Mouse (Mus musculus): ENCODE measurements at regions not wholly inside any gene's neighbourhood (a gene's known extent, or its start where the extent isn't known, plus 50 kb on each side); places are given as distances from the start of the nearest gene placed in this dataset.

GRCm38 (mm10) chr15:11774717-11775116, 132.4 kb downstream of the Npr3 start:
- H3K4me2 ChIP-seq: no peak overlapping the region
- no peak overlapping the region for H3K4me3 ChIP-seq (replicated peaks)
- 77% methylated on average over 5 of the region's 5 CpGs for WGBS
- H3K27me3 ChIP-seq (replicated peaks): no peaks in the 10 kb centered on the region
- H3K9ac ChIP-seq (replicated peaks): no peak overlapping the region
- no peaks in the 10 kb centered on the region for H3K36me3 ChIP-seq
- no peak for ATAC-seq (ENCODE audit: low FRiP score)
- no peaks in the 10 kb centered on the region for H3K4me1 ChIP-seq
- no peak overlapping the region for H3K27ac ChIP-seq (replicated peaks)
- no peaks in the 10 kb centered on the region for H3K9me3 ChIP-seq (replicated peaks)

GRCm38 (mm10) chr15:11770596-11770995, 136.5 kb downstream of the Npr3 start:
- 86% methylated on average over 1 of the region's 1 CpGs for WGBS
- H3K4me3 ChIP-seq (replicated peaks): no peak overlapping the region

DNA sequence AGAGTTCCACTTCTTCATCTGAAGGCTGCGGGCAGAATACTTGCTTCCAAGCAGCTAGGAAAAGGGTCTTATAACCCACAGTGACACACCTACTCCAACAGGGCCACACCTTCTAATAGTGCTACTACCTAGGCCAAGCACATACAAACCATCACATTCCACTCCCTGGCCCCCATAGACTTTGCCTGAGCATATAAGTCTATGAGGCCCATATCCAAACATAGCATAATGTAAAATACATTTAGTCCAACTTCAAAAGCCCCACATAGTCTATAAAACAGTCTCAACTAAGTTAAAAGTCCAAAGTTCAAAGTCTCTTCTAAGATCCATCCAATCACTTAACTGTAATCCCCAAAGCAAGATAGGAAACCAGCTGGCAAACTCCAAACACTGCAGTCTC, 149.1 kb downstream of the Npr3 start:
- H3K4me2 ChIP-seq: no peak overlapping the region
- no peak for ATAC-seq (ENCODE audit: low FRiP score)
- H3K27ac ChIP-seq (replicated peaks): no peak overlapping the region
- no peaks in the 10 kb centered on the region for H3K4me1 ChIP-seq
- H3K9ac ChIP-seq (replicated peaks): no peak overlapping the region
- H3K4me3 ChIP-seq (replicated peaks): no peak overlapping the region
- no peaks in the 10 kb centered on the region for H3K27me3 ChIP-seq (replicated peaks)
- WGBS: 92% methylated on average over 1 of the region's 1 CpGs
- no peaks in the 10 kb centered on the region for H3K36me3 ChIP-seq
- no peaks in the 10 kb centered on the region for H3K9me3 ChIP-seq (replicated peaks)

More at GRCm38 (mm10) chr15:11770596-11770995, 136.5 kb downstream of the Npr3 start:
- H3K4me2 ChIP-seq: no peak overlapping the region
- ATAC-seq (ENCODE audit: low FRiP score): no peak
- H3K27me3 ChIP-seq (replicated peaks): no peaks in the 10 kb centered on the region
- no peaks in the 10 kb centered on the region for H3K9me3 ChIP-seq (replicated peaks)
- H3K27ac ChIP-seq (replicated peaks): no peak overlapping the region
- no peaks in the 10 kb centered on the region for H3K4me1 ChIP-seq
- H3K9ac ChIP-seq (replicated peaks): no peak overlapping the region
- H3K36me3 ChIP-seq: no peaks in the 10 kb centered on the region

DNA sequence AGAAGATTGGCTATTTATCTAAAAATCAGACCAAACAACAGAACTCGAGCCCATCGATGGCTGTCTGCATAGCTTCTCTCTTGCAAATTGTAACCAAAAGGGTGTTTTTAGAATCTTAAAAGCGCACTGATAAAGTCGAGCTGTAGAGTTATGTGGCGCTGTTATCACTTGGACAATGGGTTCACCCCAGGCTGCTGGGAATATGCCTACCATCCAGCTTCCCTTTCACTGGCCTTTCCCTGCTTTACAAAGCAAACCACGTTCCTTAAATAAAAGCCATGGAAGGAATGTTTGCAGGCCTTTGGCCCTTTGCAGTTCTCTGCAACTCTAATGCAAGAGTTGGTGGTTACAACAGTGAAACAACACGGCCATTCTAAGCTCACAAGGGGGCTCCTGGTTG, 150.3 kb downstream of the Npr3 start:
- no peaks in the 10 kb centered on the region for H3K9me3 ChIP-seq (replicated peaks)
- 65% methylated on average over 7 of the region's 7 CpGs for WGBS
- no peak overlapping the region for H3K9ac ChIP-seq (replicated peaks)

GRCm38 (mm10) chr15:11753216-11753615, 153.9 kb downstream of the Npr3 start:
- 30% methylated on average over 3 of the region's 3 CpGs for WGBS
- Histone ChIP-seq H3K9ac (replicated peaks) (no peak overlapping the region), H3K36me3 (no peaks in the 10 kb centered on the region), H3K4me3 (replicated peaks) (no peak overlapping the region), H3K27me3 (replicated peaks) (no peaks in the 10 kb centered on the region), H3K4me2 (no peak overlapping the region), H3K27ac (replicated peaks) (no peak overlapping the region), H3K4me1 (no peaks in the 10 kb centered on the region), H3K9me3 (replicated peaks) (no peaks in the 10 kb centered on the region)
- no peak for ATAC-seq (ENCODE audit: low FRiP score)

More for the DNA sequence above, 150.3 kb downstream of the Npr3 start:
- Histone ChIP-seq H3K27me3 (replicated peaks) (no peaks in the 10 kb centered on the region), H3K4me1 (no peaks in the 10 kb centered on the region), H3K36me3 (no peaks in the 10 kb centered on the region), H3K27ac (replicated peaks) (no peak overlapping the region), H3K4me3 (replicated peaks) (no peak overlapping the region), H3K4me2 (no peak overlapping the region)
- ATAC-seq (ENCODE audit: low FRiP score): no peak

DNA sequence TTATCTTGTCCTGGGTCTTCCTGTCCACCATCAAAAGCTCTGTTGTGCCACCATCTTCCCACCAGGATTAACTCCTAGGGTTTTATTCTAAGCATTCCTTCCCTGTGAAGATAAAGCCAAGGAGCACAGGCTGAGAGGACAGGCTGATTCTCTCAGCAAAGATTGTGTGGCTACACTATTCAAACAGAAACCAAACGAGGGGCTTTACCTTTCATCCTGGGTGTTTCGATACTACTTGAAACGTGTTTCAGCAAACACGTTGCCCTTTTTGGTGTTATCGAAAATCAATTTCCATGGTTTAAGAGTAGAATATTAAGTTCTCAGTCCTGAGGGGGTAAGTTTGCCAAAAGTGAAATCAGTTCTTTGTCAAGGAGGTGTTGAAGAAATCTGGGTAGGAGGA, 156.2 kb downstream of the Npr3 start:
- no peak overlapping the region for H3K4me2 ChIP-seq
- H3K4me1 ChIP-seq: no peaks in the 10 kb centered on the region
- ATAC-seq (ENCODE audit: low FRiP score): no peak
- no peaks in the 10 kb centered on the region for H3K9me3 ChIP-seq (replicated peaks)
- H3K9ac ChIP-seq (replicated peaks): no peak overlapping the region
- H3K27ac ChIP-seq (replicated peaks): no peak overlapping the region
- H3K4me3 ChIP-seq (replicated peaks): no peak overlapping the region
- WGBS: 77% methylated on average over 5 of the region's 5 CpGs
- no peaks in the 10 kb centered on the region for H3K36me3 ChIP-seq
- H3K27me3 ChIP-seq (replicated peaks): no peaks in the 10 kb centered on the region

DNA sequence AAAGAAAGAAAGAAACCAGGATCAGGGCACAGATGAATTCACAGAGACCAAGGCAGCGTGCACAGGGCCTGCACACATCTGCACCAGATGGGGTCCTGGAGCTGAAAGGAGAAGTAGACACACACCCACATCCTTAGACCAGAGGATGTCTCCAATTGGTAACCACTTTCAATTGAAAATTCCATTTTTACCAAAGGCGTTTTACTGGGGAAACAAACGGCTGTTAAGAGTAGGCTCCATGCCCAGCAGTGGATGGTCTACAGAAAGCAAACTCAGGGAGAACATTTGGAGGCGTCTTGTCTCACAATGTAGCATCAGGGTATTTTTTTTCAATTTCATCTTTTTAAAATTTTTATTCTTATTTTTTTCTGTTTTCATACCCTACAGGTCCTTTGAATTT, 157.6 kb downstream of the Npr3 start:
- ATAC-seq (ENCODE audit: low FRiP score): no peak
- H3K4me2 ChIP-seq: no peak overlapping the region
- H3K4me3 ChIP-seq (replicated peaks): no peak overlapping the region
- H3K9ac ChIP-seq (replicated peaks): no peak overlapping the region
- no peaks in the 10 kb centered on the region for H3K27me3 ChIP-seq (replicated peaks)
- no peaks in the 10 kb centered on the region for H3K4me1 ChIP-seq
- H3K36me3 ChIP-seq: no peaks in the 10 kb centered on the region
- WGBS: 88% methylated on average over 4 of the region's 4 CpGs
- no peaks in the 10 kb centered on the region for H3K9me3 ChIP-seq (replicated peaks)
- no peak overlapping the region for H3K27ac ChIP-seq (replicated peaks)

DNA sequence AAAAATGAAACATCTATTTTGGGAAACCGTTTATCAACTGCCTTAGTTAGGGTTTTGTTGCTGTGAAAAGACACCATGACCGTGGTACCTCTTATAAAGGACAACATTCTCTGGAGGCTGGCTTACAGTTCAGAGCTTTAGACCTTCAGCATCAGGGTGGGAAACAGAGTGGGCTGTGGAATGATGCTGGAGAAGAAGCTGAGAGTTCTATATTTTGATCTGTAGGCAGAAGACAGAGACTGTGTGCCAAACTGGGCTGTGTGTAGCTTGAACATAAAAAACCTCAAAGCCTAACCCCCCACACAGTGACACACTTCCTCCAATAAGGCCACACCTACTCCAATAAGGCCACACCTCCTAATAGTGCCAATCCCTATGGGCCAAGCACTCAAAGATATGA, 158.8 kb downstream of the Npr3 start:
- Histone ChIP-seq H3K9ac (replicated peaks) (no peak overlapping the region), H3K27me3 (replicated peaks) (no peaks in the 10 kb centered on the region), H3K9me3 (replicated peaks) (no peaks in the 10 kb centered on the region), H3K4me2 (no peak overlapping the region), H3K4me3 (replicated peaks) (no peak overlapping the region), H3K4me1 (no peaks in the 10 kb centered on the region), H3K27ac (replicated peaks) (no peak overlapping the region), H3K36me3 (no peaks in the 10 kb centered on the region)
- 95% methylated on average over 2 of the region's 2 CpGs for WGBS
- no peak for ATAC-seq (ENCODE audit: low FRiP score)

DNA sequence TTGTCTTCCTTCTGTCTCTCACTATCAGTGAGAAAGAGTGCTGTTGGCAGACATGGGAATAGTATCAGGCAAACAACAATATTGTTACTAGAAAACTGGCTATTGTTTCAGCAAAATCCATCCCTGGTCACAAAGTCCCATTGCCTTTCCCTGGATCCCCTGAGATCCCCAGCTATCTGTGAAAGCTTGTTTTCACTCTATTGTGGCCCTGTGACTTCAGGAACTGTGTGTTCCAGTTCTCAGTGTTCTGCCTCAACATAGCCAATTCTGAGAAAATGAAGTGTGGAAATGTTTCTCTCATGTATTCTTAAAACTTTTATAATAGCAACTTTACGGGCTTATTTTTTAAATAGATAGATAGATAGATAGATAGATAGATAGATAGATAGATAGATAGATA, 160.3 kb downstream of the Npr3 start:
- ATAC-seq (ENCODE audit: low FRiP score): no peak
- H3K36me3 ChIP-seq: no peaks in the 10 kb centered on the region
- no peak overlapping the region for H3K27ac ChIP-seq (replicated peaks)
- 96% methylated on average over 1 of the region's 1 CpGs for WGBS
- H3K9me3 ChIP-seq (replicated peaks): no peaks in the 10 kb centered on the region
- H3K4me2 ChIP-seq: no peak overlapping the region
- no peak overlapping the region for H3K4me3 ChIP-seq (replicated peaks)
- no peaks in the 10 kb centered on the region for H3K27me3 ChIP-seq (replicated peaks)
- H3K9ac ChIP-seq (replicated peaks): no peak overlapping the region
- peaks cover 9% of the 10 kb centered on the region for H3K4me1 ChIP-seq

DNA sequence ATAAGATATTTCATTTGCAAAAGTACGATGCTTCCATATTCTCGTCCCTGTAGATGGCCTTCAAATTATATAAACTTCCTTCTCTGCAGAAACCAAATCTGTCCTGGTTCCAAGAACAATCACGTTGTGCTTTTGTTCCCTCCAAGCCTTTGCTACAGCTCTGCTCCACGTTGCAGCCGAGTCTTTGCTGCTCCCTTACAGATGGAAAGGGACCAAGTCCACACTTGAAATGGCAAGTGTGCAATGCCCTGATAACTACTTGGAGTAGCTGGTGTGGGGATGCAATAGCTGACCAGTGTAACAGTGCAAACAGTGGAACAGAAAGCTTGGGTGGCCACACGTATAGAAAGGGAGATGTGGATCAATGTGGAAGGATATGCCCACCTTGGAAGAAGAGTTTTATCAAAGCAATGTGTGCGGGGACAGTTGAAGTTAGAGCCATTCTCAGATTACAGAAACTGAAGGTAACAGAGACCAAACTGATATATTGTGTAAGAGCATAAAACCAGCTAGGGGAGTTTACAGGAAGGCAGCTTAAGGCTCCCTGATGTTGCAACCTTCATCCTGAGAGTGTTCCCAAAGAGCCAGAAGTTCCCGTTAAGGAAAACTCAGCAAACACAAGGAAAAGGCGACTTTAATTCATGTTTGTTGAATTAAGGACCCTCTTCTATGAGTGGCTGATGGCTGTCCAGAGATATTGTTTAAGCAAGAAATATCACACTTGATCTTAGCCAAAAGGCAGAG, 161.3 kb downstream of the Npr3 start:
- H3K27ac ChIP-seq (replicated peaks): no peak overlapping the region
- no peaks in the 10 kb centered on the region for H3K9me3 ChIP-seq (replicated peaks)
- WGBS: 86% methylated on average over 9 of the region's 9 CpGs

DNA sequence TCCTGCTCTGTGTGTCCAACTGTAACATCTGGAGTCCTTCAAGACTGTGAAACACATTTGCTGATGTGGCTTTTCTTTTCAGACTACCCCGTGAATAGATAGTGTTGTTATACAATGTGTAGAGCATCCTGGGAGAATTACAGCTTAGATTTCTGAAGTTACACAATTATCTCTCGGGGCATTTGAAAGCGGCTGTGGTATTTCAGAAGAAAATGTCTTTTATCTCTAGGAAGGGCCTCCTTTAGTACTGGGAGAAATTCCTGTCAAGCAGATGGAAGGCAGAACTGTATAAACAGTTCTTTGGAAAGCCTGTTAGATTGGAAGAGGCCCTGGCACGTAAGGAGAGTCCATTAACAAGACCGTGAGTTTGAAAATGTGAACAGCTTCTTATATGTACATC, 162.2 kb downstream of the Npr3 start:
- Histone ChIP-seq H3K9me3 (replicated peaks) (no peaks in the 10 kb centered on the region), H3K27me3 (replicated peaks) (no peaks in the 10 kb centered on the region), H3K9ac (replicated peaks) (no peak overlapping the region), H3K36me3 (no peaks in the 10 kb centered on the region), H3K4me3 (replicated peaks) (no peak overlapping the region), H3K27ac (replicated peaks) (no peak overlapping the region), H3K4me1 (peaks cover 15% of the 10 kb centered on the region), H3K4me2 (no peak overlapping the region)
- 52% methylated on average over 5 of the region's 5 CpGs for WGBS
- ATAC-seq (ENCODE audit: low FRiP score): no peak

More for the DNA sequence above, 161.3 kb downstream of the Npr3 start:
- Histone ChIP-seq H3K9ac (replicated peaks) (no peak overlapping the region), H3K4me1 (peaks cover 15% of the 10 kb centered on the region), H3K4me2 (no peak overlapping the region), H3K4me3 (replicated peaks) (no peak overlapping the region), H3K27me3 (replicated peaks) (no peaks in the 10 kb centered on the region), H3K36me3 (no peaks in the 10 kb centered on the region)
- ATAC-seq (ENCODE audit: low FRiP score): no peak

DNA sequence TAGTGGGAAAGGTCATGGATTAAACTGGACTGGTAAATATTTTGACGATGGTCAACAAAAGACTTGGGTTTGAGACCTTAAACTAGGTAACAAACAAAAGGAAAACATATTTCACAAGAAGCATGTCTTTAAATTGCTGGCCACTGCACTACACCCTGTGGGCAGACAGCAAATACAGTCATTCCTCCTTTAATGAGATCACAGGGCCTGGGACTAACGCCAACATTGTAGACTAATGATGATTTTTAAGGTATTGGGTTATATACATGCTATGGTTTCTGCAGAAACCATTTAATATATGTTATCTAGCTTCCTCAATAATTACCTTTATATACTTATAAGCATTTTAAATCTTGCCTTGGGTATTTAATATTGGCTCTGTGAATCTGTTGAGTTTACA, 162.8 kb downstream of the Npr3 start:
- Histone ChIP-seq H3K9ac (replicated peaks) (no peak overlapping the region), H3K36me3 (no peaks in the 10 kb centered on the region), H3K4me3 (replicated peaks) (no peak overlapping the region), H3K27ac (replicated peaks) (no peak overlapping the region), H3K27me3 (replicated peaks) (no peaks in the 10 kb centered on the region), H3K9me3 (replicated peaks) (no peaks in the 10 kb centered on the region), H3K4me2 (no peak overlapping the region), H3K4me1 (peaks cover 15% of the 10 kb centered on the region)
- ATAC-seq (ENCODE audit: low FRiP score): no peak
- 91% methylated on average over 2 of the region's 2 CpGs for WGBS
